ENCODE assay signal across 8 mouse cellular contexts in genomic region chr15:83583419-83584156, GRCm38 (mm10). TPM values are rescaled to one million over a fixed set of nuclear protein-coding genes. Genes with fewer than 3 reads are reported as not detected.
DNase-seq lines count a peak whose midpoint lies in the region; ATAC-seq and TF ChIP-seq lines count a peak whose summit lies in the region.

No protein-coding gene starts in this region.

- TF ChIP-seq CTCF in gastrocnemius, adult 2 months (IDR thresholded peaks at IDR 0.05), result peak; percentile 78

- H3K4me1 ChIP-seq in neural tube, embryonic 11.5 days (ENCODE audit: control insufficient read depth, insufficient read depth, low read length), result no peaks in the 10 kb centered on the region
- H3K4me1 ChIP-seq in neural tube, embryonic 15.5 days, result no peaks in the 10 kb centered on the region
- no peaks in the 10 kb centered on the region for H3K4me1 ChIP-seq in limb, embryonic 14.5 days (ENCODE audit: control insufficient read depth, insufficient read depth, low read length)

- peak; percentile 34 for DNase-seq in neural tube, embryonic 11.5 days (ENCODE audit: low spot score)
- peak; percentile 78 to 91 for DNase-seq in adrenal gland, adult (ENCODE audit: inconsistent age in 2 of 2, low spot score in 1 of 2)
- peak; percentile 81 for DNase-seq in gastrocnemius, adult 2 months
- DNase-seq in limb, embryonic 14.5 days (ENCODE audit: low spot score), result peak; percentile 50
- peak; percentile 65 for DNase-seq in retina, postnatal 1 day
- DNase-seq in frontal cortex, postnatal 10 days (ENCODE audit: low spot score in 2 of 2), result no peak
- no peak for DNase-seq in right cerebral cortex, postnatal 10 days (ENCODE audit: low spot score in 2 of 2)

- no peak overlapping the region for H3K4me3 ChIP-seq in neural tube, embryonic 11.5 days (ENCODE audit: low read depth, low read length)
- no peak overlapping the region for H3K4me3 ChIP-seq in neural tube, embryonic 15.5 days (replicated peaks)
- H3K4me3 ChIP-seq in gastrocnemius, adult 2 months, result no peak overlapping the region
- no peak overlapping the region for H3K4me3 ChIP-seq in limb, embryonic 14.5 days (replicated peaks; ENCODE audit: low read length)

- H3K9me3 ChIP-seq in neural tube, embryonic 11.5 days (ENCODE audit: control insufficient read depth, low read length), result peaks cover 2% of the 10 kb centered on the region; the same call in 1 of the 2 replicates
- no peaks in the 10 kb centered on the region for H3K9me3 ChIP-seq in neural tube, embryonic 15.5 days (replicated peaks)
- peaks cover 6% of the 10 kb centered on the region; the same call in 1 of the 2 replicates for H3K9me3 ChIP-seq in limb, embryonic 14.5 days (ENCODE audit: control insufficient read depth, low read length)

- no peaks in the 10 kb centered on the region for H3K27me3 ChIP-seq in neural tube, embryonic 11.5 days (ENCODE audit: control insufficient read depth, insufficient read depth, low read length)
- H3K27me3 ChIP-seq in neural tube, embryonic 15.5 days (replicated peaks), result no peaks in the 10 kb centered on the region
- H3K27me3 ChIP-seq in limb, embryonic 14.5 days (ENCODE audit: control insufficient read depth, insufficient read depth, low read length), result no peaks in the 10 kb centered on the region

- no peak overlapping the region for H3K4me2 ChIP-seq in neural tube, embryonic 11.5 days (ENCODE audit: low read depth)
- no peak overlapping the region for H3K4me2 ChIP-seq in neural tube, embryonic 15.5 days
- no peak overlapping the region for H3K4me2 ChIP-seq in limb, embryonic 14.5 days (replicated peaks; ENCODE audit: low read depth, low read length, severe bottlenecking)

- no peak for TF ChIP-seq POLR2A in limb, embryonic 14.5 days (IDR thresholded peaks at IDR 0.05; ENCODE audit: borderline replicate concordance, extremely low read depth, insufficient read depth, insufficient read length)

- intact Hi-C loops in gastrocnemius, adult 2 months (cut with DNase I), result no loop called here

- no peak for ATAC-seq in neural tube, embryonic 11.5 days (ENCODE audit: insufficient read depth, low FRiP score, low TSS enrichment)
- ATAC-seq in neural tube, embryonic 15.5 days (ENCODE audit: low FRiP score), result no peak
- ATAC-seq in limb, embryonic 14.5 days (ENCODE audit: low FRiP score, low read depth), result no peak

- H3K9ac ChIP-seq in neural tube, embryonic 11.5 days (ENCODE audit: low read length), result no peak overlapping the region
- H3K9ac ChIP-seq in neural tube, embryonic 15.5 days (replicated peaks), result no peak overlapping the region
- no peak overlapping the region for H3K9ac ChIP-seq in limb, embryonic 14.5 days (ENCODE audit: low read depth, low read length, severe bottlenecking)

- H3K36me3 ChIP-seq in neural tube, embryonic 11.5 days (ENCODE audit: control insufficient read depth, insufficient read depth, low read length), result peaks cover 34% of the 10 kb centered on the region
- peaks cover 95% of the 10 kb centered on the region for H3K36me3 ChIP-seq in neural tube, embryonic 15.5 days
- peaks cover 88% of the 10 kb centered on the region for H3K36me3 ChIP-seq in limb, embryonic 14.5 days (ENCODE audit: control insufficient read depth, insufficient read depth, low read length)

- H3K27ac ChIP-seq in neural tube, embryonic 11.5 days (ENCODE audit: low read depth, low read length), result no peak overlapping the region
- H3K27ac ChIP-seq in neural tube, embryonic 15.5 days (replicated peaks), result no peak overlapping the region
- H3K27ac ChIP-seq in gastrocnemius, adult 2 months, result peak overlapping the region; percentile 79
- H3K27ac ChIP-seq in limb, embryonic 14.5 days (replicated peaks; ENCODE audit: low read depth, low read length), result no peak overlapping the region

- WGBS in neural tube, embryonic 11.5 days, result 79% methylated on average over 8 of the region's 8 CpGs
- WGBS in neural tube, embryonic 15.5 days, result 71% methylated on average over 8 of the region's 8 CpGs
- WGBS in limb, embryonic 14.5 days, result 72% methylated on average over 8 of the region's 8 CpGs

RNA-seq across cellular contexts. Expression of gene Ttll12, which starts 11.4 kb away (rescaled TPM):
- 48.0 and 50.9 TPM in 2 replicates for polyA plus RNA-seq in neural tube, embryonic 11.5 days (2014; fragmentation: Nextera tagmentation; extraction: Ambion mirVana)
- polyA plus RNA-seq in neural tube, embryonic 15.5 days (2015; fragmentation: Nextera tagmentation; extraction: Ambion mirVana), result 37.3 and 42.0 TPM in 2 replicates
- 1 to 10 TPM; 3.4 to 4.9 TPM for total RNA-seq in gastrocnemius, adult 2 months (2021)
- polyA plus RNA-seq in limb, embryonic 14.5 days (2012; rRNA removed), result 35.1 and 46.2 TPM in 2 replicates
- polyA plus RNA-seq in limb, embryonic 14.5 days (2014; fragmentation: Nextera tagmentation; extraction: Ambion mirVana), result 35.6 and 37.8 TPM in 2 replicates

RNA-seq across cellular contexts. Expression of gene Mcat, which starts 20.0 kb away (rescaled TPM):
- 41.2 and 43.8 TPM in 2 replicates for polyA plus RNA-seq in neural tube, embryonic 11.5 days (2014; fragmentation: Nextera tagmentation; extraction: Ambion mirVana)
- 31.4 and 36.6 TPM in 2 replicates for polyA plus RNA-seq in neural tube, embryonic 15.5 days (2015; fragmentation: Nextera tagmentation; extraction: Ambion mirVana)
- 10 to 100 TPM; 18.6 to 23.8 TPM for total RNA-seq in gastrocnemius, adult 2 months (2021)
- polyA plus RNA-seq in limb, embryonic 14.5 days (2012; rRNA removed), result 32.9 and 41.2 TPM in 2 replicates
- polyA plus RNA-seq in limb, embryonic 14.5 days (2014; fragmentation: Nextera tagmentation; extraction: Ambion mirVana), result 42.7 and 43.2 TPM in 2 replicates

RNA-seq across cellular contexts. Expression of gene Tspo, which starts 20.2 kb away (rescaled TPM):
- 21.0 and 26.0 TPM in 2 replicates for polyA plus RNA-seq in neural tube, embryonic 11.5 days (2014; fragmentation: Nextera tagmentation; extraction: Ambion mirVana)
- 9.6 and 30.0 TPM in 2 replicates for polyA plus RNA-seq in neural tube, embryonic 15.5 days (2015; fragmentation: Nextera tagmentation; extraction: Ambion mirVana)
- 10 to 100 TPM; 22.2 to 22.7 TPM for total RNA-seq in gastrocnemius, adult 2 months (2021)
- polyA plus RNA-seq in limb, embryonic 14.5 days (2012; rRNA removed), result 29.4 and 41.6 TPM in 2 replicates
- polyA plus RNA-seq in limb, embryonic 14.5 days (2014; fragmentation: Nextera tagmentation; extraction: Ambion mirVana), result 54.4 and 57.7 TPM in 2 replicates

RNA-seq across cellular contexts. Expression of gene Bik, which starts 56.9 kb away (rescaled TPM):
- polyA plus RNA-seq in neural tube, embryonic 11.5 days (2014; fragmentation: Nextera tagmentation; extraction: Ambion mirVana), result 2.1 and 2.4 TPM in 2 replicates
- 0.75 and 1.2 TPM in 2 replicates for polyA plus RNA-seq in neural tube, embryonic 15.5 days (2015; fragmentation: Nextera tagmentation; extraction: Ambion mirVana)
- 1 to 10 TPM in 1 of 2 experiments, under 1 TPM in 1; 0.50 to 1.2 TPM for total RNA-seq in gastrocnemius, adult 2 months (2021)
- polyA plus RNA-seq in limb, embryonic 14.5 days (2012; rRNA removed), result 4.2 and 5.7 TPM in 2 replicates
- polyA plus RNA-seq in limb, embryonic 14.5 days (2014; fragmentation: Nextera tagmentation; extraction: Ambion mirVana), result 5.0 and 5.4 TPM in 2 replicates

Comparison
In these comparisons a context has a peak if more than half of its experiments do, and no peak if none do; other contexts are left out.
1. DNase-seq: peak in neural tube, embryonic 11.5 days (single experiment), adrenal gland, adult (2 of 2), gastrocnemius, adult 2 months (single experiment), limb, embryonic 14.5 days (single experiment) and retina, postnatal 1 day (single experiment); none in frontal cortex, postnatal 10 days (0 of 2) and right cerebral cortex, postnatal 10 days (0 of 2).